ENCODE assay signal across 10 mouse cellular contexts in genomic region chr14:76702709-76703372, GRCm38 (mm10).
DNase-seq lines count a peak whose midpoint lies in the region; ATAC-seq and TF ChIP-seq lines count a peak whose summit lies in the region.
"Had no signal": no experiment of that assay in that cellular context is flagged by ENCODE, and none has a peak within 500 bp of the region (broad histone marks: within the 10 kb centered on the region; RNA-seq: fewer than 3 reads in every experiment).

No protein-coding gene starts in this region.

- no peaks in the 10 kb centered on the region for H3K36me3 ChIP-seq in hindbrain, postnatal 0 days (ENCODE audit: insufficient read depth, low read length)
- no peaks in the 10 kb centered on the region for H3K36me3 ChIP-seq in hindbrain, embryonic 12.5 days
- no peaks in the 10 kb centered on the region for H3K36me3 ChIP-seq in intestine, embryonic 16.5 days (ENCODE audit: control insufficient read depth, insufficient read depth, low read length)
- no peaks in the 10 kb centered on the region for H3K36me3 ChIP-seq in limb, embryonic 14.5 days (ENCODE audit: control insufficient read depth, insufficient read depth, low read length)

- 64% methylated on average over 8 of the region's 8 CpGs for WGBS in hindbrain, postnatal 0 days
- WGBS in hindbrain, embryonic 12.5 days = 58% methylated on average over 8 of the region's 8 CpGs
- 51% methylated on average over 8 of the region's 8 CpGs for WGBS in intestine, embryonic 16.5 days
- WGBS in limb, embryonic 14.5 days = 39% methylated on average over 8 of the region's 8 CpGs

- H3K9ac ChIP-seq in hindbrain, postnatal 0 days (replicated peaks; ENCODE audit: low read length) = no peak overlapping the region
- H3K9ac ChIP-seq in hindbrain, embryonic 12.5 days = no peak overlapping the region
- no peak overlapping the region for H3K9ac ChIP-seq in intestine, embryonic 16.5 days (ENCODE audit: low read depth, low read length)
- no peak overlapping the region for H3K9ac ChIP-seq in limb, embryonic 14.5 days (ENCODE audit: low read depth, low read length, severe bottlenecking)

- H3K9me3 ChIP-seq in hindbrain, postnatal 0 days (ENCODE audit: low read length) = no peaks in the 10 kb centered on the region
- H3K9me3 ChIP-seq in hindbrain, embryonic 12.5 days (replicated peaks) = no peaks in the 10 kb centered on the region
- no peaks in the 10 kb centered on the region for H3K9me3 ChIP-seq in intestine, embryonic 16.5 days (ENCODE audit: control insufficient read depth, low read length)
- no peaks in the 10 kb centered on the region for H3K9me3 ChIP-seq in limb, embryonic 14.5 days (ENCODE audit: control insufficient read depth, low read length)

- POLR2A ChIA-PET in Patski (lab: Charles Lee) = interaction anchor here (0.6 to 10.5 kb wide), 19 partner anchors 12 to 444 kb away, joined by 3 to 146 read pairs (median 4); no protein-coding TSS in a partner anchor

- no peak for TF ChIP-seq CTCF in hindbrain, postnatal 0 days (IDR thresholded peaks at IDR 0.05; ENCODE audit: low read depth)
- TF ChIP-seq CTCF in Patski (IDR thresholded peaks at IDR 0.05) = no peak

- 0 out of 2 replicates have a peak, but pooled peaks cover 4% of the 10 kb centered on the region for H3K4me1 ChIP-seq in hindbrain, postnatal 0 days (ENCODE audit: insufficient read depth, low read length)
- peaks cover 14% of the 10 kb centered on the region; the same call in 1 of the 2 replicates for H3K4me1 ChIP-seq in hindbrain, embryonic 12.5 days
- H3K4me1 ChIP-seq in intestine, embryonic 16.5 days (ENCODE audit: control insufficient read depth, insufficient read depth, low read length) = peaks cover 20% of the 10 kb centered on the region
- peaks cover 24% of the 10 kb centered on the region for H3K4me1 ChIP-seq in limb, embryonic 14.5 days (ENCODE audit: control insufficient read depth, insufficient read depth, low read length)

- no peak overlapping the region for H3K27ac ChIP-seq in hindbrain, postnatal 0 days
- no peak overlapping the region for H3K27ac ChIP-seq in hindbrain, embryonic 12.5 days
- H3K27ac ChIP-seq in intestine, embryonic 16.5 days (ENCODE audit: low read length) = peak overlapping the region; percentile 10; the same call in 1 of the 2 replicates
- no peak overlapping the region; the same call in 1 of the 2 replicates for H3K27ac ChIP-seq in limb, embryonic 14.5 days (replicated peaks; ENCODE audit: low read depth, low read length)

- H3K27me3 ChIP-seq in hindbrain, postnatal 0 days (ENCODE audit: insufficient read depth, low read length) = no peaks in the 10 kb centered on the region
- no peaks in the 10 kb centered on the region for H3K27me3 ChIP-seq in hindbrain, embryonic 12.5 days
- no peaks in the 10 kb centered on the region for H3K27me3 ChIP-seq in Patski
- no peaks in the 10 kb centered on the region for H3K27me3 ChIP-seq in intestine, embryonic 16.5 days (replicated peaks; ENCODE audit: control insufficient read depth, insufficient read depth, low read length)
- H3K27me3 ChIP-seq in limb, embryonic 14.5 days (ENCODE audit: control insufficient read depth, insufficient read depth, low read length) = no peaks in the 10 kb centered on the region
- H3K27me3 ChIP-seq: CH12.LX had no signal

- H3K4me2 ChIP-seq in hindbrain, postnatal 0 days (ENCODE audit: low read depth, low read length) = no peak overlapping the region
- H3K4me2 ChIP-seq in hindbrain, embryonic 12.5 days (replicated peaks) = no peak overlapping the region
- no peak overlapping the region for H3K4me2 ChIP-seq in intestine, embryonic 16.5 days (ENCODE audit: low read depth, low read length)
- H3K4me2 ChIP-seq in limb, embryonic 14.5 days (replicated peaks; ENCODE audit: low read depth, low read length, severe bottlenecking) = no peak overlapping the region

- no peak for TF ChIP-seq POLR2A in limb, embryonic 14.5 days (IDR thresholded peaks at IDR 0.05; ENCODE audit: borderline replicate concordance, extremely low read depth, insufficient read depth, insufficient read length)

- in situ Hi-C loops in Patski (cut with MboI; ENCODE audit: low pct_unique_long_range_greater_than_20kb) = loop anchor here (10.0 kb wide), 1 partner anchor 168 kb away; no protein-coding TSS in a partner anchor

- ATAC-seq in hindbrain, postnatal 0 days = 0 out of 2 replicates have a peak, but pooled peaks have one; percentile 47
- no peak for ATAC-seq in hindbrain, embryonic 12.5 days (ENCODE audit: low FRiP score)
- peak; percentile 75 for ATAC-seq in Patski
- no peak for ATAC-seq in intestine, embryonic 16.5 days
- ATAC-seq in limb, embryonic 14.5 days (ENCODE audit: low FRiP score, low read depth) = 0 out of 2 replicates have a peak, but pooled peaks have one; percentile 43

- no peak for DNase-seq in hindbrain, postnatal 0 days (ENCODE audit: low spot score)
- peak; percentile 97 for DNase-seq in Patski (ENCODE audit: low read depth, low spot score)
- DNase-seq in limb, embryonic 14.5 days (ENCODE audit: low spot score) = peak; percentile 23
- no peak for DNase-seq in right cerebral cortex, postnatal 14 days
- no peak for DNase-seq in frontal cortex, postnatal 10 days (ENCODE audit: low spot score in 2 of 2)
- DNase-seq: cerebellum, postnatal 36 days; retina, postnatal 1 day had no signal

- no peak overlapping the region for H3K4me3 ChIP-seq in hindbrain, postnatal 0 days (ENCODE audit: low read length)
- no peak overlapping the region for H3K4me3 ChIP-seq in hindbrain, embryonic 12.5 days
- H3K4me3 ChIP-seq in intestine, embryonic 16.5 days (ENCODE audit: low read length) = no peak overlapping the region
- no peak overlapping the region for H3K4me3 ChIP-seq in limb, embryonic 14.5 days (replicated peaks; ENCODE audit: low read length)

- CTCF ChIA-PET in Patski (lab: Charles Lee) = interaction anchor here (0.8 to 3.0 kb wide), 11 partner anchors 11 to 195 kb away, joined by 3 to 14 read pairs (median 4); no protein-coding TSS in a partner anchor

Comparison
In these comparisons a context has a peak if more than half of its experiments do, and no peak if none do; other contexts are left out.
1. ATAC-seq: peak in hindbrain, postnatal 0 days (single experiment), Patski (single experiment) and limb, embryonic 14.5 days (single experiment); none in hindbrain, embryonic 12.5 days (single experiment) and intestine, embryonic 16.5 days (single experiment).
2. DNase-seq: peak in Patski (single experiment) and limb, embryonic 14.5 days (single experiment); none in hindbrain, postnatal 0 days (single experiment), right cerebral cortex, postnatal 14 days (single experiment) and frontal cortex, postnatal 10 days (0 of 2).